Mouse (Mus musculus) 416B (cell line): ENCODE results near the gene Spag9.
"Not testable (repeated sequence)": the region's sequence is repeated elsewhere in the genome, so short reads cannot be mapped to it uniquely, and the experiment has no call there.

Experiments used
- DNase-seq: peaks from one replicate; pipeline ENCODE4 v3.0.0; 2011; ENCODE audit warnings: low read depth

Gene Spag9

GRCm38 (mm10) chr11:93986298-93986697 is 9.6 kb upstream of the Spag9 start:
- DNase-seq: no peak

GRCm38 (mm10) chr11:93987026-93987425 is 8.9 kb upstream of the Spag9 start:
- no peak for DNase-seq

- DNase-seq: peak; percentile 59
Observed at GRCm38 (mm10) chr11:93987625-93988327, 8.1 kb upstream of the Spag9 start.

GRCm38 (mm10) chr11:93988328-93989062 is 7.4 kb upstream of the Spag9 start:
- DNase-seq: no peak

- peak; percentile 18 for DNase-seq
Observed at GRCm38 (mm10) chr11:93994531-93994930, 1.4 kb upstream of the Spag9 start.

- DNase-seq: peak; percentile 97
Observed at GRCm38 (mm10) chr11:93995111-93995719, 676 bp upstream of the Spag9 start.

- peak; percentile 73 for DNase-seq
Observed at GRCm38 (mm10) chr11:93996306-93997140, 632 bp downstream of the Spag9 start.

GRCm38 (mm10) chr11:93997141-93997775 is 1.4 kb downstream of the Spag9 start:
- DNase-seq: peak; percentile 69

- no peak for DNase-seq
Observed at GRCm38 (mm10) chr11:93999276-93999675, 3.4 kb downstream of the Spag9 start.

- DNase-seq: no peak
Observed at GRCm38 (mm10) chr11:94003346-94003745, 7.5 kb downstream of the Spag9 start.

- DNase-seq: no peak
Observed at GRCm38 (mm10) chr11:94019091-94019490, 23.2 kb downstream of the Spag9 start.

GRCm38 (mm10) chr11:94020403-94020802 is 24.5 kb downstream of the Spag9 start:
- no peak for DNase-seq

GRCm38 (mm10) chr11:94026289-94026688 is 30.4 kb downstream of the Spag9 start:
- no peak for DNase-seq

GRCm38 (mm10) chr11:94032084-94032483 is 36.2 kb downstream of the Spag9 start:
- DNase-seq: no peak

GRCm38 (mm10) chr11:94032971-94033370 is 37.1 kb downstream of the Spag9 start:
- no peak for DNase-seq

GRCm38 (mm10) chr11:94035974-94036373 is 40.1 kb downstream of the Spag9 start:
- DNase-seq: peak; percentile 72

GRCm38 (mm10) chr11:94041475-94041874 is 45.6 kb downstream of the Spag9 start:
- DNase-seq: peak; percentile 23

GRCm38 (mm10) chr11:94042301-94042700 is 46.4 kb downstream of the Spag9 start:
- not testable (repeated sequence) for DNase-seq

- DNase-seq: no peak
Observed at GRCm38 (mm10) chr11:94043998-94044985, 48.4 kb downstream of the Spag9 start.

GRCm38 (mm10) chr11:94045016-94045415 is 49.1 kb downstream of the Spag9 start:
- DNase-seq: no peak
